Mouse (Mus musculus) heart, embryonic 10.5 days (tissue): ENCODE data around the gene Emb. TPM values are rescaled to one million over a fixed set of nuclear protein-coding genes. Genes with fewer than 3 reads are reported as not detected.

ENCODE experiments used
- DNase-seq: peaks from one replicate; pipeline ENCODE4 v3.0.0-alpha.2; 2017; ENCODE audit warnings: low spot score
- H3K27ac ChIP-seq: fragments of 300-500 bp; sonication (generic); 2 replicates; pipeline ENCODE4 v1.5.1; 2016; ENCODE audit warnings: mild to moderate bottlenecking
- H3K27me3 ChIP-seq: fragments of 300-500 bp; sonication (generic); 2 replicates; pipeline ENCODE4 v1.6.1; 2016; ENCODE audit warnings: mild to moderate bottlenecking; ENCODE audit not compliant: poor library complexity, insufficient read depth, severe bottlenecking
- H3K36me3 ChIP-seq: fragments of 300-500 bp; sonication (generic); 2 replicates; pipeline ENCODE4 v1.6.1; 2016; ENCODE audit warnings: mild to moderate bottlenecking, moderate library complexity
- H3K4me1 ChIP-seq: fragments of 300-500 bp; sonication (generic); 2 replicates; pipeline ENCODE4 v1.6.1; 2016; ENCODE audit warnings: mild to moderate bottlenecking
- H3K4me3 ChIP-seq: fragments of 300-500 bp; sonication (generic); 2 replicates; pipeline ENCODE4 v1.5.1; 2016; ENCODE audit warnings: mild to moderate bottlenecking, moderate library complexity
- H3K9me3 ChIP-seq: fragments of 300-500 bp; sonication (generic); 2 replicates; pipeline ENCODE4 v1.6.1; 2016; ENCODE audit warnings: mild to moderate bottlenecking, moderate library complexity
- WGBS: fragments of 180-500 bp; shearing (Covaris S2); methylation state at CpG from one replicate; pipeline ENCODE4 v1.1.7; 2016; 5-methylcytosine and 5-hydroxymethylcytosine counted together
- polyA plus RNA-seq: library from polyadenylated mRNA; unstranded; fragments of >200 nt; fragmentation: Nextera tagmentation; extraction: Ambion mirVana; gene quantifications from 2 replicates; pipeline ENCODE4 v1.2.1, GENCODE M21; 2016

Emb gene
- polyA plus RNA-seq, 1 experiment from 2014 or later, result 44.9 TPM

DNA sequence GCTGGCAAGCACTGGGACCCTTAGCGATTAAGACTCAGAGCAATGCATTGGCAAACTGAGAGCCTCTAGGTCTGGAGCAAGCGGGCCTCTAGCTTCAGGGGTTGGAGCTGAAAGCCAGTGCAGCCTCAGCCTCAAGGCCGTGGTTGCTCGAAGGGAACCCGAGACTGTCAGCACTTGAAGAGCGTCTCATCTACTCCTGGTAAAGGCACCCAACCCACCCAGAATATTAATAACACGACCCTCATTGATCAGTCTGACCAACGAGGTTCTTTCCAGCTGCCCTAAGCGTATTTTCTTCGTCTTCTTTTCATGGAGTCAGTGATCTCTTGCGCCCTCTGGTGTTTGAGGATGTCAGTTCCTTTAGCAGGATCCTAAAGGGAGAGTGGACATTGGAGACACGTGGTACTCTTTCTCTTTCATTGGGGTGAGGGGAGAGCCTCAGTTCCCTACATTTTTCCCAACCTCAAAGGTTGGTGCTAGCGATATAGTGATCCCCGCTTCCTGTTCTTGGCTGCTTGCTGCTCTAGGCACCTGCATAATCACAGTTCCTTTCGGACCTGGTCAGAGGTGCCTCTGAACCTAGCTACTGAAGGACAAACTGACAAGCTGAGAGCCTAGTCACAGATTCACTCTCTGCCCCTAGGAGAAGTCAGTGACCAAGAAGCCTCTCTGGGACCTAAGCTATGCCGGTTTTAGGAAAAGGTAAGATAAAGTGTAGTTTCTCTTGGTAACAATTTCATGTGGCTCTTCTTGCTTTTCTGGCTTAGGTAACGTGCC is 81.3 kb downstream of the Emb start:
- WGBS, result 30% methylated on average over 17 of the region's 17 CpGs

DNA sequence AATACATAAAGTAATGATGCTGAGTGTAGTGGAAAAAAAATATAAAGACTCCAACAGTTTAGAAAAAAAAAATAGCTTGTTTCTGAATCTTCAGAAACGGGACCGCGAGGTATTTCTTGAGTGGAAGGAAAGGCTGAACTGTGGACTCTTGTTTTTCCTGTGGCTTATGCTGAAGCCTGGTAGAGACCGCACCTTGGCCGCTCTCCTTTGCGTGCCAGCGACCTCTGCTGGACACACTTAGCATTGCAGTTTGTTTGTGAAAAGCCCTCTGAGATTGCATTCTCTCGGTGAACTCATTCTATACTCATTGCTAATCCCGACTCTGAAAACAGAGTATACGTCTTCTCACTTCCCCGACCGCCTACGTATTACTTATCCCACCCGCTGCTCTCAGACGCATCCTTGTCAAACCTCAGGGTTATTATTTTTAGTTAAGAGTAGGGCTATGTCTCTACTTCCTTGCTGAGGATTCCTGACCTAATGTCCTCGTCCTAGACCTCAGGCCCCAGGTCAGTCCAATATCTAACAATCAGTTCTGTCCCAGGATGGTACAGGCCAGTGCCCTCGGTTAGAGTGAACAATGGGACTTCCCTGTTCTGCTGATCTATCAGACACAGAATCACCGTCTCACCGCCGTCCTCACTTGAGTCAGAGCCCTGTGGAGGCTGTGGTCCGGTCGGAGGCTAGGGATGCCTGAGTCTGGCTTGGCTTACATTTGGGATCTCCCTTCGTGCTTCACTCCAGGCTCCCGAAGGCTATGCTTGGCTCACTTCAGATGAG is 103.3 kb downstream of the Emb start:
- 24% methylated on average over 24 of the region's 24 CpGs for WGBS
- DNase-seq, result peak; percentile 78
- H3K9me3 ChIP-seq, result no peaks in the 10 kb centered on the region
- H3K36me3 ChIP-seq, result no peaks in the 10 kb centered on the region
- H3K27me3 ChIP-seq, result no peaks in the 10 kb centered on the region
- 0 out of 2 replicates have a peak, but pooled peaks cover 4% of the 10 kb centered on the region for H3K4me1 ChIP-seq
- no peak overlapping the region; the same call in 1 of the 2 replicates for H3K27ac ChIP-seq
- peak overlapping the region; percentile 29; the same call in 1 of the 2 replicates for H3K4me3 ChIP-seq

More for the DNA sequence above, 81.3 kb downstream of the Emb start:
- peaks cover 4% of the 10 kb centered on the region; the same call in 1 of the 2 replicates for H3K4me1 ChIP-seq
- peak overlapping the region; percentile 17 for H3K27ac ChIP-seq
- H3K27me3 ChIP-seq, result no peaks in the 10 kb centered on the region
- H3K36me3 ChIP-seq, result no peaks in the 10 kb centered on the region
- DNase-seq, result peak; percentile 80
- no peaks in the 10 kb centered on the region for H3K9me3 ChIP-seq
- H3K4me3 ChIP-seq, result peak overlapping the region; percentile 41

Other genes with a start within 250 kb of the Emb start
- 11.7 and 13.4 TPM in 2 replicates for gene Parp8, start 183.0 kb upstream of the Emb start, polyA plus RNA-seq
- gene Gm17509, start 12.5 kb downstream of the Emb start, polyA plus RNA-seq, result 0.27 and 0.36 TPM in 2 replicates